Mouse (Mus musculus) stomach, embryonic 15.5 days (tissue): Measurements from ENCODE around the gene Gm9844. TPM values are rescaled to one million over a fixed set of nuclear protein-coding genes. Genes with fewer than 3 reads are reported as not detected.
A peak's percentile ranks its signal among the peaks of the same experiment; 100 is the strongest.
"Not testable (repeated sequence)": the region's sequence is repeated elsewhere in the genome, so short reads cannot be mapped to it uniquely, and the experiment has no call there.

Source experiments
- ATAC-seq: fragments of 200-750 bp; cut with Nextera tagmentation; 2 replicates; pipeline ENCODE4 v1.8.0; 2017; ENCODE audit warnings: low read depth, moderate number of reproducible peaks, moderate TSS enrichment; ENCODE audit not compliant: insufficient read depth, low FRiP score
- H3K27ac ChIP-seq: fragments of 300-500 bp; sonication (generic); 2 replicates; pipeline ENCODE4 v1.5.1; 2015; ENCODE audit warnings: mild to moderate bottlenecking, inconsistent platforms
- H3K27me3 ChIP-seq: fragments of 300-500 bp; sonication (generic); replicated peaks from 2 replicates; pipeline ENCODE4 v1.6.1; 2015; ENCODE audit warnings: inconsistent platforms
- H3K36me3 ChIP-seq: fragments of 300-500 bp; sonication (generic); 2 replicates; pipeline ENCODE4 v1.6.1; 2015; ENCODE audit warnings: inconsistent platforms
- H3K4me1 ChIP-seq: fragments of 300-500 bp; sonication (generic); 2 replicates; pipeline ENCODE4 v1.6.1; 2015; ENCODE audit warnings: inconsistent platforms
- H3K4me2 ChIP-seq: fragments of 300-500 bp; sonication (generic); 2 replicates; pipeline ENCODE4 v1.6.1; 2015; ENCODE audit warnings: mild to moderate bottlenecking, inconsistent platforms
- H3K4me3 ChIP-seq: fragments of 300-500 bp; sonication (generic); replicated peaks from 2 replicates; pipeline ENCODE4 v1.5.1; 2015; ENCODE audit warnings: inconsistent platforms
- H3K9ac ChIP-seq: fragments of 300-500 bp; sonication (generic); 2 replicates; pipeline ENCODE4 v1.6.1; 2015; ENCODE audit warnings: inconsistent platforms
- H3K9me3 ChIP-seq: fragments of 300-500 bp; sonication (generic); 2 replicates; pipeline ENCODE4 v1.6.1; 2016; ENCODE audit warnings: inconsistent platforms
- WGBS: fragments of 180-500 bp; shearing (Covaris S2); methylation state at CpG from one replicate; pipeline ENCODE4 v1.1.7; 2015; 5-methylcytosine and 5-hydroxymethylcytosine counted together
- polyA plus RNA-seq: library from polyadenylated mRNA; unstranded; fragments of >200 nt; fragmentation: Nextera tagmentation; extraction: Ambion mirVana; gene quantifications from 2 replicates; pipeline ENCODE4 v1.2.1, GENCODE M21; 2015

Gene Gm9844
- polyA plus RNA-seq, 1 experiment from 2014 or later, result 34.6 TPM

GRCm38 (mm10) chr7:24891241-24892124 is 29.5 kb downstream of the Gm9844 start:
- H3K4me2 ChIP-seq, result no peak overlapping the region
- no peak overlapping the region for H3K9ac ChIP-seq
- no peak overlapping the region for H3K4me3 ChIP-seq
- no peaks in the 10 kb centered on the region for H3K27me3 ChIP-seq
- H3K9me3 ChIP-seq, result no peaks in the 10 kb centered on the region
- 63% methylated on average over 3 of the region's 3 CpGs for WGBS
- H3K27ac ChIP-seq, result no peak overlapping the region
- peaks cover 31% of the 10 kb centered on the region for H3K36me3 ChIP-seq
- no peak for ATAC-seq
- H3K4me1 ChIP-seq, result peaks cover 9% of the 10 kb centered on the region

GRCm38 (mm10) chr7:24892125-24892583 is 30.1 kb downstream of the Gm9844 start:
- H3K4me2 ChIP-seq, result no peak overlapping the region
- peaks cover 3% of the 10 kb centered on the region; the same call in 1 of the 2 replicates for H3K4me1 ChIP-seq
- WGBS, result 58% methylated on average over 2 of the region's 2 CpGs
- no peak for ATAC-seq
- no peak overlapping the region for H3K4me3 ChIP-seq
- peaks cover 31% of the 10 kb centered on the region for H3K36me3 ChIP-seq
- H3K27ac ChIP-seq, result no peak overlapping the region
- no peaks in the 10 kb centered on the region for H3K27me3 ChIP-seq
- H3K9ac ChIP-seq, result no peak overlapping the region
- H3K9me3 ChIP-seq, result no peaks in the 10 kb centered on the region

- H3K27ac ChIP-seq, H3K36me3 ChIP-seq, H3K4me1 ChIP-seq, H3K9me3 ChIP-seq, H3K4me3 ChIP-seq, ATAC-seq, H3K4me2 ChIP-seq, H3K9ac ChIP-seq, H3K27me3 ChIP-seq: not testable (repeated sequence)
- 90% methylated on average over 2 of the region's 2 CpGs for WGBS
These were observed 33.7 kb downstream of the Gm9844 start for GRCm38 (mm10) chr7:24895749-24896148.

- Histone ChIP-seq H3K4me1 (no peaks in the 10 kb centered on the region), H3K4me2 (no peak overlapping the region), H3K27me3 (no peaks in the 10 kb centered on the region), H3K36me3 (no peaks in the 10 kb centered on the region), H3K9me3 (no peaks in the 10 kb centered on the region), H3K4me3 (no peak overlapping the region), H3K27ac (no peak overlapping the region), H3K9ac (no peak overlapping the region)
- ATAC-seq, result no peak
- WGBS, result 85% methylated on average over 8 of the region's 8 CpGs
These were observed 34.3 kb downstream of the Gm9844 start for GRCm38 (mm10) chr7:24896269-24896668.

GRCm38 (mm10) chr7:24897224-24897623 is 35.2 kb downstream of the Gm9844 start, which contains the start of gene Cd79a:
Gene Cd79a (plus strand): TSS chr7:24897381.
- H3K36me3 ChIP-seq, result no peaks in the 10 kb centered on the region
- H3K9me3 ChIP-seq, result no peaks in the 10 kb centered on the region
- ATAC-seq, result no peak
- H3K4me3 ChIP-seq, result no peak within 1 kb of the TSS
- no peaks in the 10 kb centered on the region for H3K27me3 ChIP-seq
- H3K9ac ChIP-seq, result no peak within 1 kb of the TSS
- WGBS, result 67% methylated on average over 12 of the region's 12 CpGs
- no peaks in the 10 kb centered on the region for H3K4me1 ChIP-seq
- H3K27ac ChIP-seq, result no peak within 1 kb of the TSS
- H3K4me2 ChIP-seq, result no peak within 1 kb of the TSS

GRCm38 (mm10) chr7:24897959-24898358 is 35.9 kb downstream of the Gm9844 start:
- WGBS, result 63% methylated on average over 5 of the region's 5 CpGs
- no peak overlapping the region for H3K27ac ChIP-seq
- ATAC-seq, result no peak
- no peak overlapping the region for H3K9ac ChIP-seq
- no peak overlapping the region for H3K4me2 ChIP-seq
- no peaks in the 10 kb centered on the region for H3K27me3 ChIP-seq
- no peaks in the 10 kb centered on the region for H3K9me3 ChIP-seq
- H3K36me3 ChIP-seq, result no peaks in the 10 kb centered on the region
- H3K4me3 ChIP-seq, result no peak overlapping the region
- no peaks in the 10 kb centered on the region for H3K4me1 ChIP-seq

GRCm38 (mm10) chr7:24901114-24901513 is 39.1 kb downstream of the Gm9844 start:
- WGBS, result 59% methylated on average over 6 of the region's 6 CpGs
- Histone ChIP-seq H3K4me2 (no peak overlapping the region), H3K4me1 (peaks cover 15% of the 10 kb centered on the region)

GRCm38 (mm10) chr7:24901842-24902241 is 39.8 kb downstream of the Gm9844 start:
- peak overlapping the region; percentile 76 for H3K4me2 ChIP-seq
- H3K4me1 ChIP-seq, result peaks cover 23% of the 10 kb centered on the region
- peak overlapping the region; percentile 93; the same call in 1 of the 2 replicates for H3K27ac ChIP-seq
- no peak overlapping the region for H3K9ac ChIP-seq
- no peaks in the 10 kb centered on the region for H3K9me3 ChIP-seq
- peak overlapping the region; percentile 78; the same call in 1 of the 2 replicates for H3K4me3 ChIP-seq
- no peaks in the 10 kb centered on the region for H3K27me3 ChIP-seq
- H3K36me3 ChIP-seq, result no peaks in the 10 kb centered on the region; the same call in 1 of the 2 replicates
- ATAC-seq, result no peak
- 35% methylated on average over 1 of the region's 1 CpGs for WGBS

More at GRCm38 (mm10) chr7:24901114-24901513, 39.1 kb downstream of the Gm9844 start:
- Histone ChIP-seq H3K9ac (no peak overlapping the region), H3K27me3 (no peaks in the 10 kb centered on the region), H3K9me3 (no peaks in the 10 kb centered on the region), H3K4me3 (no peak overlapping the region), H3K27ac (no peak overlapping the region), H3K36me3 (no peaks in the 10 kb centered on the region)
- ATAC-seq, result no peak

GRCm38 (mm10) chr7:24902264-24902629 is 40.2 kb downstream of the Gm9844 start:
- H3K9ac ChIP-seq, result peak overlapping the region; percentile 57
- H3K4me2 ChIP-seq, result peak overlapping the region; percentile 76
- H3K27me3 ChIP-seq, result no peaks in the 10 kb centered on the region
- ATAC-seq, result no peak
- peaks cover 27% of the 10 kb centered on the region for H3K4me1 ChIP-seq
- H3K9me3 ChIP-seq, result no peaks in the 10 kb centered on the region
- 49% methylated on average over 2 of the region's 2 CpGs for WGBS
- peak overlapping the region; percentile 93 for H3K27ac ChIP-seq
- H3K4me3 ChIP-seq, result peak overlapping the region; percentile 78
- no peaks in the 10 kb centered on the region; the same call in 1 of the 2 replicates for H3K36me3 ChIP-seq

- H3K4me2 ChIP-seq, result peak within 1 kb of the TSS; percentile 76
- no peaks in the 10 kb centered on the region for H3K9me3 ChIP-seq
- peak within 1 kb of the TSS; percentile 93 for H3K27ac ChIP-seq
- 3% methylated on average over 65 of the region's 68 CpGs for WGBS
- H3K36me3 ChIP-seq, result no peaks in the 10 kb centered on the region; the same call in 1 of the 2 replicates
- H3K4me3 ChIP-seq, result peak within 1 kb of the TSS; percentile 78
- peak within 1 kb of the TSS; percentile 57 for H3K9ac ChIP-seq
- H3K27me3 ChIP-seq, result no peaks in the 10 kb centered on the region
- ATAC-seq, result no peak; the same call in 1 of the 2 replicates
- peaks cover 33% of the 10 kb centered on the region for H3K4me1 ChIP-seq
These were observed 40.8 kb downstream of the Gm9844 start, which contains the start of gene Arhgef1 for GRCm38 (mm10) chr7:24902630-24903443. Gene Arhgef1 (plus strand): TSS chr7:24902912.

- no peak for ATAC-seq
- no peaks in the 10 kb centered on the region for H3K9me3 ChIP-seq
- WGBS, result 18% methylated on average over 10 of the region's 10 CpGs
- H3K4me3 ChIP-seq, result peak overlapping the region; percentile 78
- H3K4me2 ChIP-seq, result peak overlapping the region; percentile 76
- H3K36me3 ChIP-seq, result peaks cover 5% of the 10 kb centered on the region; the same call in 1 of the 2 replicates
- H3K4me1 ChIP-seq, result peaks cover 33% of the 10 kb centered on the region
- no peaks in the 10 kb centered on the region for H3K27me3 ChIP-seq
- peak overlapping the region; percentile 93 for H3K27ac ChIP-seq
- peak overlapping the region; percentile 34; the same call in 1 of the 2 replicates for H3K9ac ChIP-seq
These were observed 41.4 kb downstream of the Gm9844 start for GRCm38 (mm10) chr7:24903444-24903825.
